Mouse (Mus musculus) cerebellum, adult 9-10 months (tissue): ENCODE results near the gene Gm3435.
"Not testable (repeated sequence)": the region's sequence is repeated elsewhere in the genome, so short reads cannot be mapped to it uniquely, and the experiment has no call there.

Experiments used
- DNase-seq: peaks from one replicate; pipeline ENCODE4 v3.0.0; 2022

Gm3435 gene

GRCm38 (mm10) chr17:15009706-15010413 is at the start of gene Gm3435:
Gm3435 (plus strand) TSS chr17:15010176.
- DNase-seq = not testable (repeated sequence)

- DNase-seq = peak; percentile 46
Observed at GRCm38 (mm10) chr17:14960520-14960919, 49.5 kb upstream of the Gm3435 start.

- peak; percentile 50 for DNase-seq
Observed at GRCm38 (mm10) chr17:14960951-14961556, 48.9 kb upstream of the Gm3435 start, which contains the start of gene Phf10. Phf10 (minus strand) TSS chr17:14961273.

GRCm38 (mm10) chr17:14961557-14962154 is 48.3 kb upstream of the Gm3435 start:
- not testable (repeated sequence) for DNase-seq

GRCm38 (mm10) chr17:14968373-14968913 is 41.5 kb upstream of the Gm3435 start:
- not testable (repeated sequence) for DNase-seq

- DNase-seq = peak; percentile 20
Observed at GRCm38 (mm10) chr17:14977718-14978361, 32.1 kb upstream of the Gm3435 start.

- DNase-seq = not testable (repeated sequence)
Observed at GRCm38 (mm10) chr17:14978362-14979038, 31.5 kb upstream of the Gm3435 start, which contains the start of the genes 9030025P20Rik and Gm3417. 9030025P20Rik (plus strand) TSS chr17:14978468. Gm3417 (minus strand) TSS chr17:14978790.

GRCm38 (mm10) chr17:14990116-14990702 is 19.8 kb upstream of the Gm3435 start:
- DNase-seq = not testable (repeated sequence)

GRCm38 (mm10) chr17:14992522-14993138 is 17.3 kb upstream of the Gm3435 start:
- not testable (repeated sequence) for DNase-seq

- DNase-seq = not testable (repeated sequence)
Observed at GRCm38 (mm10) chr17:14993139-14993832, 16.7 kb upstream of the Gm3435 start.

GRCm38 (mm10) chr17:14994140-14994539 is 15.8 kb upstream of the Gm3435 start:
- DNase-seq = not testable (repeated sequence)

GRCm38 (mm10) chr17:15000047-15000446 is 9.9 kb upstream of the Gm3435 start:
- DNase-seq = not testable (repeated sequence)

- DNase-seq = not testable (repeated sequence)
Observed at GRCm38 (mm10) chr17:15009088-15009487, 888 bp upstream of the Gm3435 start.

GRCm38 (mm10) chr17:15021503-15022220 is 11.7 kb downstream of the Gm3435 start:
- DNase-seq = peak; percentile 29

GRCm38 (mm10) chr17:15023878-15024492 is 14.0 kb downstream of the Gm3435 start:
- not testable (repeated sequence) for DNase-seq

- not testable (repeated sequence) for DNase-seq
Observed at GRCm38 (mm10) chr17:15024502-15025193, 14.7 kb downstream of the Gm3435 start.

- DNase-seq = not testable (repeated sequence)
Observed at GRCm38 (mm10) chr17:15025513-15025912, 15.5 kb downstream of the Gm3435 start.

GRCm38 (mm10) chr17:15031414-15031813 is 21.4 kb downstream of the Gm3435 start:
- DNase-seq = not testable (repeated sequence)

GRCm38 (mm10) chr17:15040455-15040854 is 30.5 kb downstream of the Gm3435 start:
- not testable (repeated sequence) for DNase-seq
